Mouse (Mus musculus): ENCODE data around the gene Birc5.

- TF ChIP-seq TAL1 (IDR thresholded peaks at IDR 0.05; ENCODE audit: low read length) (no peak), GATA1 (IDR thresholded peaks at IDR 0.05; ENCODE audit: low read length) (no peak)
Observed at GRCm38 (mm10) chr11:117890519-117891282, 41.6 kb downstream of the Birc5 start.
